In the genomic region with DNA sequence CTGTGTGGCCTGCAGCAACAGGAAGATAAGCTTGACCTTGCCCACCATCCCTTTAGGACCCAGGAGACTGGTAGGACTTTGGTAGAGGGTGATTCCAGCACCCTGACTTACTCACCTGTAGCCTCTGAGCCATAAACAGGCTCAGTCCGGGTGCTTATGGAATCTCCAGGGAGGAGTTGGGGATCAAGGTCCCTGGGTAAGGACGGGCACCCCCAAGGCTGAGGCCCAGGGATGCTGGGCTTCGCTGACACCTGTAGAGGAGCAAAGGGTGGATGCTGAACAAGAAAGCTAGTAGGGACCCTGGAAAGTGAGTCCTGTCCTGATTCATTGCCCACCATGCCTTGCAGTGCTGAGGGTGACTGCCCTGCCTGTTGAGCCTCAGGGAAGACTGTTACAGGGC, we compare ENCODE assay signal across 8 mouse cellular contexts.
DNase-seq lines count a peak whose midpoint lies in the region; ATAC-seq and TF ChIP-seq lines count a peak whose summit lies in the region.
"Not testable (repeated sequence)": the region's sequence is repeated elsewhere in the genome, so short reads cannot be mapped to it uniquely, and the experiment has no call there.

No protein-coding gene starts in this region.

- 0 out of 2 replicates have a peak, but pooled peaks have one; percentile 3 for ATAC-seq in forebrain, embryonic 12.5 days (ENCODE audit: low FRiP score)
- ATAC-seq in hindbrain, embryonic 14.5 days (ENCODE audit: low FRiP score): peak; percentile 9
- ATAC-seq in liver, embryonic 14.5 days (ENCODE audit: insufficient read depth): peak; percentile 5; the same call in 1 of the 2 replicates
- ATAC-seq in megakaryocyte-erythroid progenitor cell, adult 5-6 weeks (replicated peaks; ENCODE audit: low FRiP score, low TSS enrichment, poor library complexity, severe bottlenecking): peak; percentile 8
- ATAC-seq in neural tube, embryonic 15.5 days (ENCODE audit: low FRiP score): peak; percentile 9; the same call in 1 of the 2 replicates

- not testable (repeated sequence) for H3K36me3 ChIP-seq in forebrain, embryonic 12.5 days (replicated peaks); liver, embryonic 14.5 days (replicated peaks; ENCODE audit: control insufficient read depth, insufficient read depth, low read depth)
- H3K36me3 ChIP-seq in hindbrain, embryonic 14.5 days (replicated peaks; ENCODE audit: control insufficient read depth, insufficient read depth): peaks cover 11% of the 10 kb centered on the region; the same call in 1 of the 2 replicates
- H3K36me3 ChIP-seq in neural tube, embryonic 15.5 days: peaks cover 16% of the 10 kb centered on the region; the same call in 1 of the 2 replicates

- not testable (repeated sequence) for TF ChIP-seq EP300 in liver, embryonic 14.5 days (IDR thresholded peaks at IDR 0.05; ENCODE audit: low read depth)

- H3K4me3 ChIP-seq in forebrain, embryonic 12.5 days (replicated peaks); hindbrain, embryonic 14.5 days (replicated peaks; ENCODE audit: low read length); liver, embryonic 14.5 days (ENCODE audit: insufficient read depth in 1 of 2, low read depth in 2 of 2, low read length in 2 of 2); neural tube, embryonic 15.5 days (replicated peaks): not testable (repeated sequence)

- not testable (repeated sequence) for H3K27ac ChIP-seq in forebrain, embryonic 12.5 days; hindbrain, embryonic 14.5 days; liver, embryonic 14.5 days; neural tube, embryonic 15.5 days (replicated peaks)

- DNase-seq in heart, adult 11 months: peak; percentile 91
- not testable (repeated sequence) for DNase-seq in hindbrain, embryonic 14.5 days (ENCODE audit: low spot score); liver, embryonic 14.5 days (ENCODE audit: low read depth in 3 of 3, low spot score in 3 of 3)
- DNase-seq in kidney, postnatal 10 days: peak; percentile 44
- peak; percentile 47 for DNase-seq in urinary bladder, postnatal 10 days (ENCODE audit: low spot score)

- H3K27me3 ChIP-seq in forebrain, embryonic 12.5 days; hindbrain, embryonic 14.5 days (ENCODE audit: control insufficient read depth, insufficient read depth, low read length); liver, embryonic 14.5 days (ENCODE audit: control insufficient read depth, insufficient read depth, low read length); neural tube, embryonic 15.5 days (replicated peaks): not testable (repeated sequence)

- peaks cover 22% of the 10 kb centered on the region for H3K9me3 ChIP-seq in forebrain, embryonic 12.5 days
- H3K9me3 ChIP-seq in hindbrain, embryonic 14.5 days (ENCODE audit: control insufficient read depth, low read length): peaks cover 16% of the 10 kb centered on the region
- H3K9me3 ChIP-seq in liver, embryonic 14.5 days (ENCODE audit: control insufficient read depth, low read length): not testable (repeated sequence)
- H3K9me3 ChIP-seq in neural tube, embryonic 15.5 days (replicated peaks): peaks cover 18% of the 10 kb centered on the region

- not testable (repeated sequence) for TF ChIP-seq CTCF in liver, embryonic 14.5 days (IDR thresholded peaks at IDR 0.05; ENCODE audit: low read depth)

- H3K4me2 ChIP-seq in forebrain, embryonic 12.5 days; hindbrain, embryonic 14.5 days (replicated peaks); liver, embryonic 14.5 days (ENCODE audit: low read depth); neural tube, embryonic 15.5 days: not testable (repeated sequence)

- H3K4me1 ChIP-seq in forebrain, embryonic 12.5 days; hindbrain, embryonic 14.5 days (replicated peaks; ENCODE audit: control insufficient read depth, insufficient read depth, low read length); liver, embryonic 14.5 days (replicated peaks; ENCODE audit: control insufficient read depth in 2 of 2, insufficient read depth in 2 of 2, low read length in 1 of 2); neural tube, embryonic 15.5 days: not testable (repeated sequence)

- WGBS in forebrain, embryonic 12.5 days: 81% methylated on average over 3 of the region's 3 CpGs
- WGBS in hindbrain, embryonic 14.5 days: 86% methylated on average over 3 of the region's 3 CpGs
- WGBS in liver, embryonic 14.5 days (ENCODE audit: insufficient replicate concordance): 64% methylated on average over 3 of the region's 3 CpGs
- 88% methylated on average over 3 of the region's 3 CpGs for WGBS in neural tube, embryonic 15.5 days

- not testable (repeated sequence) for H3K9ac ChIP-seq in forebrain, embryonic 12.5 days; hindbrain, embryonic 14.5 days; liver, embryonic 14.5 days (replicated peaks); neural tube, embryonic 15.5 days (replicated peaks)
